Mouse (Mus musculus): ENCODE data around the gene Abcg2.
"Not testable (repeated sequence)": the region's sequence is repeated elsewhere in the genome, so short reads cannot be mapped to it uniquely, and the experiment has no call there.

Abcg2 gene

DNA sequence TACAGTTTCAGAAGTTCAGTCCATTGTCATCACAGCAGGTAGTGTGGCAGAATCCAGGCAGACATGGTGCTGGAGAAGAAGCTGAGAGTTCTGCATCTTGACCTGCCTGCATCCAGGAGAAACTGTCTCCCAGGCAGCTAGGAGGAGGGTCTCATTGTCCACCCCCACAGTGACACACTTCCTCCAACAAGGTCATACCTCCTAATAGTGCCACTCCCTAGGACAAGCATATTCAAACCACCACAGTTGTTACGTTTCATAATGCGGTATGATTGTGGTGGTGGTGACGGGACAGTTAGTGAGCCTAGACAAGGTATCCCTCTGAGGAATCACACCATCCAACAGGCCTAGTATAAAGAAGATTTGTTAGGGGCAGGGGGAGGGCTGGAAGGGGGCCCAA lies at the start of gene Abcg2:
Gene Abcg2 (plus strand): TSS at position 301 of the 400 bp plus-strand sequence.
- not testable (repeated sequence) for DNase-seq

DNA sequence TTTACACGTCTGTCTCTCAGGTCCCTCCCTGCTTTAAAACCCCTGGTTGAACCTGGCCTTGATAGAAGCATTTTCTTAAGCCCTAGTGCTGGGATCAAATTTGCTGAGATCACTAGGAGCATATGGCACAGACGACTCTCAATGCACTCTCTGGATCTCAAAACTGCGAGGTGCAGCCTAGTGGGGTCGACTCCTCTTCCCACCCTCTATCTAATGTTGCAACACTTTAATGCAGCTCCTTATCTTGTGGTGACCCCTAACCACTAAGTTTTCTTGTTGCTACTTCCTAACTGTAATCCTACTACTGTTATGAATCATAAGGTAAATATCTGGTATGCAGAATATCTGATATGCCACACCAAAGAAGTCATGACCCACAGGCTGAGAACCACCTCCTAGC lies 44.1 kb upstream of the Abcg2 start:
- not testable (repeated sequence) for DNase-seq

DNA sequence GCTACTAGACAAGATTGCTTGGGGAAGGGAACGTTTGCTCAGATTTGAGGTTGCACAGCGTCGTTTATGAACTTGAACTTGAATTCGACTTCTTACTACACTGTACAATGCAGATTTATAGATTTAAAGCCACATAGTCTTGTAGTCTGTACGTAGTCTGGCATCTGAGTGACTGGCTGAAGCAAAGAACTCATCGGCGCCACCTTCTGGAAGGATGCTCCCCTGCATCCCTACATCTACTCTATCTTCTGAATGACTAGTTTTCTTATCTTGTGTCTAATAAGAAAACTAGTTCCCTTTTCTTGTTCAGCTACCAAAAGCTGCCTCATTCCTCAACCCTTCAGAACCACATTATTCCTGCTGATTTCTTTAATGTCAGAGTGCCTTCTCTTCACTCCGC lies 41.5 kb upstream of the Abcg2 start:
- DNase-seq, result not testable (repeated sequence)

DNA sequence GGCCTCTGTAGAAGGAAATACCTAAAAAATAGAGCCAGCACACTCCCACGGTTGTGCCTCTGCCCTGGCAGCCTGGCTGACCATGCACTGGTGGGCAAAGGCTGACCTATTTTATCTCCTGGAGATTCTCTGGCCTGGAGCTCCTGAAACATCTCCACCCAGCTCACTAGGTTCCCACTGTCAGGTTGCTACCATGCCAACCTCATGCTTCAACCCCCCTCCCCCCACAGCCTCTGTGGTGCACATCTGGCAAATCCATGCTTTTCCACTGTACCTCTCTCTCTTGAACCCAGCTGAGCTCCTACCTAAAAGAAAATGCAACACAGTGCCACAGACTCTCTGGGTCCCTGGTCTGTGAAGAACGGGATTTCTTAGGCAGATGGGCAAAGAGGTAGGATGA lies 39.4 kb upstream of the Abcg2 start:
- DNase-seq, result not testable (repeated sequence)

DNA sequence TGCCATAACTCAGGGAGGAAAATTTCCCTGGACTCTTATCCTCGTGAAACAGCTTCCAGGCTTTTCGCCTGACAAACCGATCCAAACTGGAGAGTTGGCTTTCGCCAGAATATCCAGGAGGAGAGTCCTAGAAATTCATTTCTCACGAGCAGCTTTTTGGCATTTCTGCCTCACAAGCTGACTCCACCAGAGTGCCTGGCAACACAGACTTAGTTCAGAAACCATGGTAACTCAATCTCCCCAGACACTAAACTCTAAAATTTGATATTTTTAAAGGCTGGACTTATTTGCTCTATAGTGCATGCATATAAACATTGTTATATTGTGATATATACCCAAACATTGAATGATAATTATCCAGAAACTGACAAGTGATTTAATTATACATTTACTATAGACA lies 38.3 kb upstream of the Abcg2 start:
- DNase-seq, result not testable (repeated sequence)

DNA sequence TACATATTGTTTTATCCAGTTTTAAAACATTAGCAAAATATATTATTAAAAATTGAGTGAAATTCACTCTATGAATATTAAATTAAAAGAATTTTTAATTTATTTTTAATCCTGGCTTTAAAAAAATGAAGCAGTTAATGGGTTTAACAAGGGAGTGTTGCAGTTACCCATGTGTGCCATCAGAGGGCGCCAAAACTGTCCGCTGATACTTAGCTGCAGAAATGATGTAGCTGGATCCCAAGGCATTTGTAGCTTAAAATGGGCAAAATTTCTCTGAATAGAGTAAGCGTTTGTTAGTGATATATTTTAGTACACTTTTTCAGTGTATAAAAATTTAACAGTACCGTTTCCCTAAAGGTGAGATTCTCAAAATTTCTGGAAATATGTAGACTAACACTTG lies 37.5 kb upstream of the Abcg2 start:
- DNase-seq, result no peak

DNA sequence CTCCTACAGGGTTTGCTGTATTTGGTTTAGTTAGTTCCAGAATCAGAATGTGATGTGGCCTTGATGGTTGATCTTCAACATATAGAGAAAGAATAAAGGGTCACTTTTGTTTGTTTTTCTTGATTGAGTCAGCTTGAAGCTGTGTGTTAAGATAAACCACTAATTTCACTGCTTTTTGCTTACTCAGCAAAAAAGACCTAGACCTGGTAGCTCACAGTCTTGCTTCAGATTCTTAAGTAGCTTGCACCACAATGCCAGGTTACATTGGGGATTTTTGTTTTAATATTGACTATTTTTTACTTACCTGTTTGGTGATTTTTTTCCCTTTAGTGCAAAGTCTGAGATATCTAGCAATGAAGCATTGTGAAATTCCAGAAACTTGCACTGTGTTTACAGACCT lies 30.5 kb upstream of the Abcg2 start:
- DNase-seq, result not testable (repeated sequence)

DNA sequence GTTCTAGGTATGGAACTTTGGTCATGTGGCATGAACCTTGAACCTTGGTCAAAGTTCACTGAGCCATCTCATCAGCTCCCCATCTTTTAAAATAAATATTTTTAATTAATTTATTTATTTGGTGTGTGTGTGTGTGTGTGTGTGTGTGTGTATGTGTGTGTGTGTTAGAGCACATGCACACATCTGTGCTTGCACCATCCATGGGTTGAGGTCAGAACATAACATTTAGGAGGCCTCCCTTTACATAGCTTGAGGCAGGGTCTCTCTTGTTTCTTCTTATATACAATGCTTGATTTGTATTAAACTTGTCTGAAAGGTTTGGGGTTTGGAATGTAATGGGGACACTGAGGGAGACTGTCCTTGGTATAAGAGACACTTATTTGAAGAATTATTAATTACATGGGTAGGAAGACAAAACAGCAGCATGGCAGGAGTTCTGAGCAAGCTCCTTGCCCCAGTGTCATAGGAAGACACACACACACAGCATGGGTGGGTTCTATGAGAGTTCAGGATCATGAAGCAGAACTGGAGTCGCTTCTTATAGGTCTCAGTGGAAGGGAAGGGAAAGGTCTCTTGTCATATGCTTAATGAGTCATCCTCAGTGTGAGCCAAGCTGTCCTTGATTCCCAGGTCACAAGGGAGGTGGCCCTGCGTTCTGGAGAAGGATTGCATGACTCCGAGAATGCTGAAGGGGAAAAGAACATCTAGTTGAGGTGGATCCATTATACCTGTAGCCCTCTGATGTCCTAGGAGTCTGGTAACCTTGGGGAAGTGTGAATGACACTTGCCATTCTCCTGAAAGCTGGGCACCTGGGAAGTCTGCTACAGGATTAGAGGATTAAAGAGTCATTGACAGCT lies 9.9 kb downstream of the Abcg2 start:
- not testable (repeated sequence) for DNase-seq

DNA sequence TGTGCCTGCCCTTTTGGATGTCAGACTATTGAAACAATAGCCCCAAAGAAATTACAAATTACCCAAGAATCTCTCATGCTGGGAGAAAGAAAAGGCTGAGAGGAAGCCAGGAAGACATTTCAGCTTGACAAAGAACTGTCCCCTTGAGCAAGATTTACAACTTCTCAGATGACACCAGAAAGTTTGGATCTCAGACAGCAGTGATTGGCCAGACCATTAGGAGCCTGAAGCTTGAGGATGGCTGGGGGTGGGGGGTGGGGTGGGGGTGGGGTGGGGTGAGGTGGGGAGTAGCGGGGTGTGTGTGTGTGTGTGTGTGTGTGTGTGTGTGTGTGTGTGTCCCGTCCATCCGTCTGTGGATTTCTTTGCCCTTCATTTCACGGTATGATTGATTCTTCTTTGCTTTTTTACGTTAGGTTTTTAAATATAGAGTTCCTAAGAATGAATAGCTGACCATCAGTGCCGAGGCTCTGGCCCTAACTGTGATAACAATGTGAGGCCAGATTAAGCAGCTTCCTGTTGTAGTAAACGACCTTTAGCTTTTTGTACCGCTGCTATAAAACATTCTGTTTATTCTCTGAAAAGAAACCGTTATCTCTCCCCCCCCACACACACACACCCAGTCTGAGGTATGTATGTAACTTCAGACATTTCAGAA lies 11.4 kb downstream of the Abcg2 start:
- DNase-seq, result not testable (repeated sequence)

DNA sequence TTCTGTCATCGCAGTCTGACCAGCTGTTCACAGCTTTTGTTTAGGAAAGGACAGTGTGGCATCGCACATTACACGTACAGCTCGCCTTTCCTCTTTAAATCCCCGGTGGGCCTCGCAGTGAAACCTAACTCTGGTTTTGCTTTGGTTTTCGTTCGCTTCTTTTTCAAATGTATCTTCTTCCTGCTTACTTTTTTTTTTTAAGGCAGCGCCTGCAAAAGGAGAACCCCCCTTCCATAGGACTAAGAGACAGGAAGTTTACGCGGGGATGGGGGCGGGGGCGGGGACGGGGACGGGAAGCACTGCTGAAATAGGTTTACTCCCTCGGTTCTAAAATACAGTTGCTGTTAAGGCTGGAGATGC lies 12.0 kb downstream of the Abcg2 start:
- peak; percentile 10 to 29 for DNase-seq

DNA sequence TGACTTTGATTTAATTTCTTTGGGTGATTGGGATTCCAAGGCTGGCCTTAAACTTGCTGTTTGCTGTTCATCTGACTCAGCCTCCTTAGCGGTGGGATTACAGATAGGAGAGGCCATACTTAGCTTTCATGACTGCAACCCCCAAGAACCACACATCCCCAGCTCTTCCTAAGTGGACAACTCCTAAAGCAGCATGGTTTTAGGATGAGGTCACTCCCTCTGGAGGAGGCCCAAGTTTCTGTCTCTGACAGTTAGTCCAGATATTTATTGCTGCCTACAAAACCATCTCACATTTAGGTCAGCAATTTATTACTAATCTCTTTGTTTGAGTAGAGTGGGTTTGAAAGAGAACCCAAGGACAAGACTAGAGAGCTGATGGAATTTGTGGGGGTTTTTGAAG lies 17.8 kb downstream of the Abcg2 start:
- not testable (repeated sequence) for DNase-seq

DNA sequence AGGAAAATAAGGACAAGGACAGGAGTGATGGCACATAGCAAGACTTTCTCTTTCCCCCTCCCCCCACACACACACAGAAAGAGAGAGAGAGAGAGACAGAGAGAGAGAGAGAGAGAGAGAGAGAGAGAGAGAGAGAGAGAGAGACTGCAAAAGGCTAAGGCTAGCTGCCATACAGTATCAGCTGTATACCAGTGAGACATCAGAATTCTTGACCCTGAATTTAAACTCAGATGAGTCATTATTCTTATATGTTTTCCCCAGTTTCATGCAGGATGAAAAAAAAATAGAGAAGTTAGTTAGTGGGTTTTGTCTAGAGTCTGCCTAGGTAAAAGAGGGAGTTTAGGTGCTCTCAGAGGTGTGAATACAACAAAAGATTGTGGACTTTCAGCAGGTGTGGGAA lies 18.7 kb downstream of the Abcg2 start:
- not testable (repeated sequence) for DNase-seq

DNA sequence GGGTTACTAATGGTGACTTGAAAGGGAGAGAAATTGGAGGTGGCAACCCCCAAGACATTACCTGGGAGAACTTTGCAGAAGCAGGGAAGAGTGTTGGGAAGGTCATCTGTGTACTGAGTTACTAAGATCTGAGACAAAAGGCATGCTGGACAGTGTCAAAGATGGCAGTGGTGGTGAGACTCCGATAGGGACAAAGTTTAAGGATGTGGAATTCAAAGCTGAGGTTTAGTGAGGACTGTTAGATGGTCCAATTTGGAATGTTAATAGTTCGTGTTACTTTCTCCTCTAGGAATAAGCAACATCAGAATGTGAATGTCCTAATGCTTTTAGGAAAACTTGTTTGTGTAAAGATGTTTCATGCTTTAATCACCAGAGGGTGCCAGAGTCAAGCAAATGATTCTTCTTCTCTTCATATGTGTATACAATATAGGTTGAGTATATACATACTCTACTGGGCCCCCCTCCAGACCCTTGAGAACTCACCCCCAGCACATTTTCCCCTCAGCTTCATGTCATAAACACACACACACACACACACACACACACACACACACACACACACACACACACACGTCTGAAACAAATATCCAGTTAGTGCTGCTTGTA lies 19.3 kb downstream of the Abcg2 start:
- DNase-seq, result not testable (repeated sequence)

DNA sequence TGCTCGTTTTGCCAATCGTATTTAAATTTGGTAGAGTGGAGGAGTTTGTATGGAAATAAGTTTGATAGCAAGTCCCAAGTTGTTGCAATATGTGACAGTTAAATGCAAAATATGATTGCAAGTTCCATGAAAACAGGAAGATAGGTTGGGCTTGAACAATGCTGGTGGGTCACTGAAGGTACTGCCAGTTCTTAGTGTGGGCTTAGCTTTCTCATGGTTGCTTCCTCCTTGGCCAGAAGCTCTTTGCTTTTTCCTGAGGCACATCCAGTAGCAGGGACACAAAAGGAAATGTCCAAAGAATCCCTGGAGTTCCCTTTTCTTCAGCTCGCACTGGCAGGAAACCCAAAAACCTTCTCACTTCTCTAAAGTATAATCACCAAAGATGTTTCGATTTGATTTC lies 22.3 kb downstream of the Abcg2 start:
- DNase-seq, result no peak

DNA sequence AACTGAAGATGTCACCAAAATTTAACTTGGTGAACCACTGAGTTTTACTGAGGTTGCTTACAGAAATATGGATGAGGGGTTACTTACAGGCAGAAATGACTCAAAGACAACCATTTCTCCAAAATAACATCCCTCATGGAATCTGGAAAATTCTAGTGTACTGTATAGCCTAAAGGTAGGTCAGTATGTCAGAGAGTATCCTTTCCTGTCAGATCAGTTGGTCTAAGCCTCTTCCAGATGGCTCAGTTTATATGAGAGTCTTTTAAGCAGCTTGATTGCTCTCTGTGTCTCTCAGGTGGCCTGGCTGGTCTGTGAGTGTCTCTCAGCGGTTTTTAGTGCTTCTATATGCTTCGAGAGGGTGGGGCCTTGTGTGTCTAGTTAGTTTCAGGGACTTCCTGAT lies 24.1 kb downstream of the Abcg2 start:
- DNase-seq, result no peak

DNA sequence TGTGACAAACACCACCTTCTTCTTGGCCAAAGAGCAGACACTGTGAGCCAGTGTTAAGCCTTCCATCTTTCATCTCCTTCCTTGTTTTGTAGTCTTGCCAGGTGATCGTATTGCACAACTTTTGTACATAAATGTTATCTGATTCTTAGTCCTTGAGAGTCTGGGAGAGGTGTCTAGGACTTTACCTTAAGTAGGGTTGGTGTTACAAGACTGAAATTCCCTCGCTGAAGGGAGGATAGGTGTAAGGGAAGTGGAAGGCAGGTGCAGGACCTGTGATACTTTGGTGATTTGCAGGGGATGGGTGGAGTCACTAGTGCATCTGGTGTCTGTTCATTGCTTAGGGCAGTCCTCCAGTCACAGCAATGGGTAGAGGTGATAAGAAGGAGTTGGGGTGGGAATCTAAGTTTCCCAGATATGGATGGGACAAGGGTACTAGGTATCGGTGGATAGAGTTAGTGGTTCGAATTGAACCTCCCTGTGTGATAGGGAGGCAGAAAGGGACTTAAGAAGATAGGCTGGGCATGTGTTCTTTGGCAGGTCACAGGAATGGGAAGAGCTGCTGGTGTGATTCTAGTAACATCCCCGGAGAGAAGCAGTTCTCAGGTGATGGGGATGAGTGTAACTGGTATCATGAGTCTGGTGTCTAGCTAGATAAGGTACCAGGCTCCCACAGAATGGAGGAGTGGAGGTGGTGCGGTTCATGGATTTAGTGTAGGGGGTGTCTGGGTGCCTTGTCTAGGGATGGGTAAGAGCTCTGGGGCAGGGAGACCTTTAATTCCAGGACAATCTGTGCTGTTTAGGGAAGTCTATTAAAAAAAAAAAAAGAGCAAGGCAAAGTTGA lies 25.8 kb downstream of the Abcg2 start:
- no peak for DNase-seq

DNA sequence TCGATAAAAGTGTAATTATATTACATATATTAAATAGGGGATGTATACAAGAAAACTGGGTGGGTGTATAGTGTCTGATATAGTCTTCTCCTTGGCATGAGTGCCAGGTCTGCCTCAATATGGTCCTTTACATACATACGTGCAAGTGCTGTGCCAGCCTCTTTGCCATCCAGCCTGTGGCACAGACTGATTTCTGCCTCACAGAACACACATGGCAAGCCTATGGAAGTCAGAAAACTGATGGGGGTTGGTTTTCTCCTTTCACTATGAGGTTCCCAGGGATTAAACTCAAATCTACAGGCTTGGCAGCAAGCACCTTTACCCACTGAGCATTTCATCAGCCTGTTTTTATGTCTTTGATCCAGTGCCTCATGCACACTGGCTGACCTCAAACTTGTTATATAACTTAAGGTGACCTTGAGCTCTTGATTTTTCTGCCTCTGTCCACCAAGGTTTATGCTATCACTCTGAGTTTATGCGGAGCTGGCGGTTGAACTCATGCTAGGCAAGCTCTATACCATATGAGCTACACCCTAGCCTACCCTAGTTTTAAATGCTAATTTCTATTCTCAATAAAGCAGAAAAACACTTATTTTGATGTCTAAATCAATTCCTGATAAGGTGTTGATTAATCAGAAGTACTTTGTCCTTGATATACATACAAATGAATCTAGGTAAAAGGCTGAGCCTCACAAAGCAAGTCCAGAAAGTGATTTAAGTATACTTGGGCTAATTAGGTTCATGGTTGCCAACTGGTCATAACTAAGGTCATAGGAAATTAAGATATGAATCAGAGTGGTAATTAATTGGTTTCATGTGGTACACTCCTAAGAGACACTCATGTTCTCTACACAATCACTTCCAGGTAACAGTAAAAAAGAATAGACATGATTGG lies 26.7 kb downstream of the Abcg2 start:
- no peak for DNase-seq

DNA sequence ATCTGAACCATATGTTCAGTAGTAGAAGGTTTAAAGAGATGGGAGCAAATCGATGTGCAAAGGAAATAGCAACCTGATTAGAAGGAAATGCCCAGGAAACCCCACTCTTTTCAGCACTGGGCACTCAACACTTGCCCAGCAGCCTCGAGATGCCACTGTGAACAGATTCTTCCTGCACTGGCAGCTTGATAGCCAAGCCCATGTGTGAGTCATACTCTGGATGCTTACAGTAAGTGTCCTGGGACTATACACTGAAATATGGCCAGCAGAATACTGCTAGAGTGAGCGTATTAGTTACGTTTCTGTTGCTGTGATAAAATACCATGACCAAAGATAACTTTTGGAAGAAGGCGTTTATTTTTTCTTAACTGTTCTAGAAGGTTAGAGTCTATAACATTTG lies 39.8 kb downstream of the Abcg2 start:
- DNase-seq, result no peak

DNA sequence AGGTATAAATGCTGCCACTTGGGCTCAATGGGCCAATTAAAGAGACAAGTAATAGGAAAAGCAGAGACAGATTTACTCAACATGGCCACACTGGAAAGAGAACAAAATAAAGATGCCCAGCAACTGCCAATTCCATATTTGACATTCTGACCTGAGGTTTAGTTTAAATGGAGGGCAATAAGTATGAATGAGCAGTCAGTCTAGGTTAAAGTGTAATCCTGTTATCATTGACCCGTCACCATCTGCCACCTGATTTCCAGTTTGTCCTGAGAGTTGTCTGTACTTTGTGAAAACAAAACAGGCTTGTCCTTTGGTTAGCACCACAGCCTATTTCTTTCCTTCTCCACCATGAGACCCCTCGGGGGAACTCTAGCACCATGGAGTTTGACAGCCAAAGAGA lies 44.9 kb downstream of the Abcg2 start:
- no peak for DNase-seq

DNA sequence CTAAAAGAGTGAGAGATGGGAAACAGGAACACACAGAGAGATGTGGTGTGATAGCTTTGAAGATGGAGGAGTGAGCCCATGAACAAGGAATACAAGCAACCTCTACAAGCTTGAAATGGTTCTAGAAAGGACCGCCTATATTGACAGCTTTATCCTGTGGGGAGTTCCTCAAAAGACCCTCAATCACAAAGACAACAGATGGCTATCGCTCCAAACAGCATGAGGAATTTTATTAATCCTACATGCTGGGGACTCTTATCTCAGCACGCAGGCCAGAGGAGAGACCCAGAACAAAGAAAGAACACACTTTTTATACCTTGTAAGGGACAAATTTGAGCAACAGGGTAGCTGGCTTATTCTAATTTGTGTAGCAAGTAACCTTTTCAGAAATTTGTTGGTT lies 48.1 kb downstream of the Abcg2 start:
- no peak for DNase-seq

DNA sequence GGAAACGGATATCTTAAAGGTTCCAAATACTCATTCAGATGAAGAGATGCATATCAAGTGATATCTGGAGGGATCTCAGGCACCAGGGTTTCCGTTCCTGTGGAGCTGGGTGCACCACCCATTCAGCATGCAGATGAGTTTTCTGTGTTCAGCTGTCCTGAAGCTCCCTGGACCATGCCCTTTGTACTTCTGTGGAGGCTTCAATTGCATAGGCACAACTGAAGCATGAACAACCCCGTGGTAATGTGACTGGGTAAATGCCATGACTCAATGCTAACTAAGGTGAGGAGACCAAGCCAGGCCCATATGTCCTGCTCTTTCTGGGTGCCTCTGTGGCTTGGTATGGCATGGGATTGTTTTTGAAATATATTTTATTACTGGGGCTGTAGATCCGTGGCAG lies 49.4 kb downstream of the Abcg2 start:
- DNase-seq, result no peak

DNA sequence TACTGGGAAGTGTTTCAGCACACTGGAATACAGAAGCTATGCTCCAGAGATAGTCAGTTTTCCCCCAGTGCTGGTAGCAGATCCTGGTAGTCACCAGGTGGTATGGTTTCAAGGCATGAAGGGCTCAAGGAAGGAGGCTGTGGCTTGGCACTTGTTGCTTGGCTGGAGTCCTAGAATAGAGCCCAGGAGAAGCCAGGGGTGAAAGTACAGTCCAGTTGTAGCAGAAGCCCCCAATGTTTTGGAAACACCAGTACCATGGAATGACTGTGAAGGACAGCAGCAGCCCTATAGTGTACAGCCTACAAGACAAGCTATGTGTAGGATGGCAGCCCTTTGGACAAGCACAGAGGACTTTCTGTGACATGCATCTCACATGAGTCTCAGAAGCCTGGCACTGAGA lies 54.2 kb downstream of the Abcg2 start:
- no peak for DNase-seq
